Mouse (Mus musculus) E14TG2a.4 (cell line): ENCODE results near the gene Mapk13.

Experiments used
- CTCF ChIP-seq: conservative IDR thresholded peaks from 2 replicates; pipeline ENCODE4 v1.5.1; 2014; ENCODE audit warnings: low read length
- NANOG ChIP-seq: IDR thresholded peaks from 2 replicates; pipeline ENCODE4 v1.6.1; 2014; ENCODE audit warnings: borderline replicate concordance, low read length, mixed read lengths
- POU5F1 ChIP-seq: IDR thresholded peaks from 2 replicates; pipeline ENCODE4 v1.6.1; 2014; ENCODE audit warnings: low read length, borderline replicate concordance

DNA sequence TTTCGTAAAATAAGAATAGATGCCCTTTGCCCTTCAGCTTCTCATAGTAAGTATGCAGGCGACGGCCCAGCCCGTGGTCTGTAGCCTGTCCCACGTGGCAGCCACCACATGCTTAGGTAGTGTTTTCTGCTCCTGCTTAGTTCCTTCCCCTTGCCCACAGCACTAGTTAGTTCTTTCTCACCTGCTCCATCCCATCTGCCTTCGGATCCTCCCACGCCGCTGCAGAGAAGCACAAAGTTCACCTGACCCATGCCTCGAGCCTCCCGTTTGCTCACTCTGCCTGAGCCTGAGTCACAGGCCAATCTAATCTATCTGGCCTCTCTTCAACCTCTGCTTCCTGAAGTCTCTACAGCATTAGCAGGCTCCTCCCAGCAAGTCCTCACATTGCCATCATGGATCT, 43.2 kb downstream of the Mapk13 start:
- TF ChIP-seq CTCF (no peak), NANOG (no peak), POU5F1 (no peak)
